Mouse (Mus musculus) liver, adult 2 months (tissue): Measurements from ENCODE around the gene Rdh5.

Experiments
- CTCF ChIP-seq: fragments of 200-500 bp; IDR thresholded peaks from 2 replicates; pipeline ENCODE4 v1.5.1; 2011; ENCODE audit warnings: low read depth, low read length, control low read depth
- POLR2A ChIP-seq: fragments of 200-500 bp; IDR thresholded peaks from 2 replicates; pipeline ENCODE4 v1.6.1; 2011; ENCODE audit warnings: low read length, control low read depth; ENCODE audit not compliant: insufficient read depth; ENCODE audit errors: extremely low read depth

DNA sequence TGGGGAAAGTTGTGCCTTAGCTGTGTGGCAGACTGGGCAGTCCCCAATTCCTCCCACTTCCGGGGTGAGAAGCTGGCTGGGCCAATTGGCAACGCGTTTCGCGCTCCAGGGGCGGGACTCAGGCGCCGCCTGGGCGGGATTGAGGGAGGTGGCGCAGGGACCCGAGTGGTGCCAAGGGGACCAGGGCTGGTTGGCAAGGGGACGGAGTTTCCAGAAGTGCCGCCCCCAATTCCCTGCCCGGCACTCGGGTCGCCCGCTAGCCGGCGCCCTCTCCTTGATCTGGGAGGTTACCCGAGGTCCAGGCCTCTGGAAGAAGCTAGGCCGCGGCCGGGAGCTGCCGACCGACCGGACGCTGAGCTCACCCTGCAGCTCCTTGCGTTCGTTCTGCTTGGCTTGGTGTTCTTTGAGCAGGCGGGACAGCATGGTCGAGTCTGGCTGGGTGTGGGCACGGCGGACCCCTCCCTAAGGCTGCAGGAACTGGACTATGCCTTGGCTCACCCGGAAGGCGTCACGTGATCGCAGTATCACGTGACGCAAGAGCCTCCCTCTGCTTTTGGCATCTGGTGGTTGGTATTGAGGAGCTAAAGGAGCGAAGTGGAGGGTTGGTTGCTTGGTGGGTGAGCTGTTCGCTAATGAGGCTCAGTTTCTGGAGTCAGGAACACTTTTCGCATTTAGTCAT, 464 bp upstream of the Rdh5 start:
- TF ChIP-seq CTCF (peak; percentile 45), POLR2A (peak; percentile 39; the same call in 1 of the 2 replicates)
